Mouse (Mus musculus) forebrain, embryonic 11.5 days (tissue): ENCODE measurements around the gene Gm128. TPM values are rescaled to one million over a fixed set of nuclear protein-coding genes. Genes with fewer than 3 reads are reported as not detected.

Experiments
- ATAC-seq: fragments of 200-750 bp; cut with Nextera tagmentation; replicated peaks from 2 replicates; pipeline ENCODE4 v1.8.0; 2017; ENCODE audit warnings: moderate TSS enrichment; ENCODE audit not compliant: low FRiP score
- DNase-seq: peaks from one replicate; pipeline ENCODE4 v3.0.0-alpha.2; 2017; ENCODE audit warnings: low spot score
- H3K27ac ChIP-seq: fragments of 300-500 bp; sonication (generic); 2 replicates; pipeline ENCODE4 v1.5.1; 2014; ENCODE audit warnings: low read depth, low read length
- H3K27me3 ChIP-seq: fragments of 300-500 bp; sonication (generic); 2 replicates; pipeline ENCODE4 v1.6.1; 2014; ENCODE audit warnings: mild to moderate bottlenecking, low read length, mixed read lengths; ENCODE audit not compliant: control insufficient read depth, insufficient read depth
- H3K36me3 ChIP-seq: fragments of 300-500 bp; sonication (generic); 2 replicates; pipeline ENCODE4 v1.6.1; 2014; ENCODE audit warnings: mild to moderate bottlenecking, low read length, moderate library complexity, mixed read lengths; ENCODE audit not compliant: control insufficient read depth, insufficient read depth
- H3K4me1 ChIP-seq: fragments of 300-500 bp; sonication (generic); replicated peaks from 2 replicates; pipeline ENCODE4 v1.6.1; 2014; ENCODE audit warnings: low read length, mixed read lengths; ENCODE audit not compliant: control insufficient read depth, insufficient read depth
- H3K4me2 ChIP-seq: fragments of 300-500 bp; sonication (generic); 2 replicates; pipeline ENCODE4 v1.6.1; 2014; ENCODE audit warnings: low read depth, mild to moderate bottlenecking, low read length, moderate library complexity, mixed read lengths; ENCODE audit not compliant: severe bottlenecking
- H3K4me3 ChIP-seq: fragments of 300-500 bp; sonication (generic); 2 replicates; pipeline ENCODE4 v1.5.1; 2014; ENCODE audit warnings: low read depth, low read length
- H3K9ac ChIP-seq: fragments of 300-500 bp; sonication (generic); 2 replicates; pipeline ENCODE4 v1.6.1; 2014; ENCODE audit warnings: low read length
- H3K9me3 ChIP-seq: fragments of 300-500 bp; sonication (generic); 2 replicates; pipeline ENCODE4 v1.6.1; 2016; ENCODE audit warnings: low read length, mixed read lengths; ENCODE audit not compliant: control insufficient read depth
- WGBS: fragments of 180-500 bp; shearing (Covaris S2); extraction: QIAGEN DNeasy Blood & Tissue Kit; methylation state at CpG from one replicate; pipeline ENCODE4 v1.1.7; 2014; 5-methylcytosine and 5-hydroxymethylcytosine counted together
- polyA plus RNA-seq: library from polyadenylated mRNA; unstranded; fragments of >200 nt; fragmentation: Nextera tagmentation; extraction: Ambion mirVana; gene quantifications from 2 replicates; pipeline ENCODE4 v1.2.1, GENCODE M21; 2014

Gene Gm128
- polyA plus RNA-seq, 1 experiment from 2014 or later = 0.21 TPM

DNA sequence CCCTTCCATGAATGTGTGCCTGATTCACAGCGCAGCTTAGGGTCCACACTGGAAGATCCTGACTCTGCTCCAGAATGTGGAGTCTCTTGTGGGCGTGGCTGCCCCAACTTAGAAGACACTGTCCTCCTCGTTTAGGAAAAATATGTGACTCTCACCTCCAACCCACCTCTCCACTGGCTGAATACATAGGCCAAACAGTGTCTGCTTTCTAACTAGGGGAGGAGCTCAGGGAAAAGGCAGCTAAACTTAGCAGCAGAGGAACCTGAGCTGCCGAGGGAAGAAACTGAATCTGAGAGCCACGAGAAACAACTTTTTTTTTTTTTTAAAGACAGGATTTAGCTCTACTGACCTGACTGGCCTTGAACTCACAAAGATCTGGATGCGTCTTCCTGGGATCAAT is 33.8 kb upstream of the Gm128 start:
- no peak for DNase-seq
- H3K9ac ChIP-seq = no peak overlapping the region
- no peak overlapping the region for H3K27ac ChIP-seq
- H3K27me3 ChIP-seq = no peaks in the 10 kb centered on the region
- no peak overlapping the region for H3K4me2 ChIP-seq
- no peaks in the 10 kb centered on the region for H3K4me1 ChIP-seq
- no peak overlapping the region for H3K4me3 ChIP-seq
- H3K9me3 ChIP-seq = no peaks in the 10 kb centered on the region
- no peak for ATAC-seq
- WGBS = 83% methylated on average over 6 of the region's 6 CpGs
- no peaks in the 10 kb centered on the region for H3K36me3 ChIP-seq

DNA sequence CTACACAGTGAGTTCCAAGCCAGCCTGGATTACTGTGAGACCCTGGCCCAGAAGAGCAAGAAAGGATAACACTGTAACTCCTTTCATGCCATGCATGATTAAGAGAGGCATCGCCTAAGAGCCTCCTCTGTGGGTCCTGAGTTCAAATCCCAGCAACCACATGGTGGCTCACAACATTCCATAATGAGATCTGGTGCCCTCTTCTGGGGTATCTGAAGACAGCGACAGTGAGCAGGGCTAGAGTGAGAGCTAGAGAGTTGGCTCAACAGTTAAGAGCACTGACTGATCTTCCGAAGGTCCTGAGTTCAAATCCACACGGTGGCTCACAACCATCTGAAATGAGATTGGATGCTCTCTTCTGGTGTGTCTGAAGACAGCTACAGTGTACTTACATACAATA is 33.1 kb upstream of the Gm128 start:
- H3K27ac ChIP-seq = no peak overlapping the region
- DNase-seq = no peak
- ATAC-seq = no peak
- H3K4me1 ChIP-seq = no peaks in the 10 kb centered on the region
- no peak overlapping the region for H3K4me3 ChIP-seq
- H3K4me2 ChIP-seq = no peak overlapping the region
- no peaks in the 10 kb centered on the region for H3K36me3 ChIP-seq
- H3K9ac ChIP-seq = no peak overlapping the region
- H3K9me3 ChIP-seq = no peaks in the 10 kb centered on the region
- WGBS = 91% methylated on average over 4 of the region's 4 CpGs
- no peaks in the 10 kb centered on the region for H3K27me3 ChIP-seq

DNA sequence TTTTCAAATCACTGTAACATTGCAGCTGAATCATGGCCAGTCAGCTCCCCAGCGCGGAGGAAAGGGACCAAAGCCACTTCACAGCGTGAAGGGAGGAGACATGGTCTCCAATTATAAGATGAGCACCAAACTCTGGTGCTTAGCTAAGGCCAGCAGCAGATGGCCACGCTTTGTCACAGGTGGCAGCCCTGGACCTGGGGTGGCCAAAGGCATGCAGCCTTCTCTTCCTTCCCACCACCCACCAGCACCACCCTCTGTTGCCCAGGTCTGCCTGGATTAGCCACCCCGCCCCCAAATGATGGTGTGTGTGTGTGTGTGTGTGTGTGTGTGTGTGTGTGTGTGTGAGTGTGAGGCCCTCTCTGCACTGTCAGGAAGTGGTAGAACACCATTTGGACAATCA is 32.1 kb upstream of the Gm128 start:
- Histone ChIP-seq H3K9ac (no peak overlapping the region), H3K4me2 (no peak overlapping the region), H3K27me3 (no peaks in the 10 kb centered on the region), H3K9me3 (no peaks in the 10 kb centered on the region), H3K27ac (no peak overlapping the region), H3K4me3 (no peak overlapping the region), H3K4me1 (no peaks in the 10 kb centered on the region), H3K36me3 (no peaks in the 10 kb centered on the region)
- 93% methylated on average over 5 of the region's 5 CpGs for WGBS
- ATAC-seq (no peak), DNase-seq (no peak)

DNA sequence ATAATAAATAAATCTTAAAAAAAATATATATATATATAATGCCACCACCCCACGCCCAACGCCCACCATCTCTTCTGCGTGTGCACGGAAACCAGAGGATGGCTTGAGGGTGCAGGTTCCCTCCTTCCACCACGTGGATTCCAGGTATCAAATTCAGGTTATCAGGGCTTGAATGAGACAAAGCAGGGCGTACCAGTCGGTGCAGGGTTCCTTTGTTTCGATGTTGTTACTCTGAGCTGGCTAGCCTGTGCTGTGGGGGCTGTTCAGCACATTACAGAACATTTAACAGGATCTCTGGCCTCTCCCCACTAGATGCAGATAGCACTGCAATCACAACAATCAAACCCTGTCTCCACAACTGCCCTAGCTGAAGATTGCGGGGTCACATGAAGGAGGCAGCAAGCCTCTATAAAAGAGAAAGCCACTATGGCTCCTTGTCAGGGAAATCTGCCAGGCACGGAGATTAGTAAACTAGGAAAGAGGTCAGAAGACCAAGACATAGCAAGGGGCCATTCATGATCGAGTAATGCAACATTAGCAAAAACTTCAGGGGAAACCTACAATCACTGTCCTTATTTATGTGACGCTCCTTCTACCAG is 29.5 kb upstream of the Gm128 start:
- ATAC-seq = no peak
- no peaks in the 10 kb centered on the region for H3K4me1 ChIP-seq
- 88% methylated on average over 12 of the region's 12 CpGs for WGBS

DNA sequence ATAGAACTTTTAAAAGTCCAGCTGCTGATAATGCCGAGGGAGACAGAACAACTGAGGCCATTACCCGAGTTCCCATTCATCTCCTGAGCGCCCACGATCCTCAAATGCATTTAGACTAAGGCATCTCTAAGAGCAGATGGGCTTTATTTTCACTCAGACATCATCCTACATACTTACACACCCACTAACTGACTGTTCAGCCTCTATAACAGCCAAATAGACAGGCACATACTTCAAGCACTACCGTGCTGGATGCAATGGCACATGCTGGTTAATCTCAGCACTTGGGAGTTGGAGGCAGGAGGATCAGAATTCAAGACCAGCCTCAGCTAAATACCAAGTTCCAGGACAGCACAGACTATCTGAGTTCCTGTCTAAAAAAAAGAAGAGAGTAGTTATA is 28.4 kb upstream of the Gm128 start:
- no peak overlapping the region for H3K4me2 ChIP-seq
- H3K4me1 ChIP-seq = no peaks in the 10 kb centered on the region
- no peak overlapping the region for H3K9ac ChIP-seq
- H3K27me3 ChIP-seq = no peaks in the 10 kb centered on the region
- no peaks in the 10 kb centered on the region for H3K36me3 ChIP-seq
- no peaks in the 10 kb centered on the region for H3K9me3 ChIP-seq
- no peak for ATAC-seq
- no peak overlapping the region for H3K27ac ChIP-seq
- WGBS = 92% methylated on average over 5 of the region's 5 CpGs
- no peak for DNase-seq
- H3K4me3 ChIP-seq = no peak overlapping the region

More for the DNA sequence above, 29.5 kb upstream of the Gm128 start:
- no peak overlapping the region for H3K4me2 ChIP-seq
- H3K9me3 ChIP-seq = no peaks in the 10 kb centered on the region
- H3K27ac ChIP-seq = no peak overlapping the region
- no peak overlapping the region for H3K4me3 ChIP-seq
- H3K27me3 ChIP-seq = no peaks in the 10 kb centered on the region
- H3K9ac ChIP-seq = no peak overlapping the region
- no peak for DNase-seq
- no peaks in the 10 kb centered on the region for H3K36me3 ChIP-seq

DNA sequence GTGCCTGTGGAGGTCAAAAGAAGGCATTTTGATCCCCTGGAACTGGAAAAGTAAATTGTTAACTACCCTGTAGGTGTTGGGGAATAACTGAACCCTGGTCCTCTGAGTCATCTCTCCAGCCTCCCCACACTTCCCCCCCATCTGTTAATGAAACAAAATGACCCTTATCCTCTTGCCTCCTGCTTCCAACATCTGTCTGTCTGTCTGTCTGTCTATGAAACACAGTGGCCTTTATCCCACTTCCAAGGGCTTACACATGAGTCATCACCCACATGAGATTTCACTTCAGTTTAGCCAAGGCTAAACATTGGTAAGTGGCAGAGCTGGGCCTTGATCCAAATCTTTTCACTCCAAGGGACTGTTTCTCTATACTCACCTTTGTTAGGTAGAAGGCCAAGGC is 26.5 kb upstream of the Gm128 start:
- Histone ChIP-seq H3K9me3 (no peaks in the 10 kb centered on the region), H3K36me3 (no peaks in the 10 kb centered on the region), H3K4me1 (no peaks in the 10 kb centered on the region), H3K9ac (no peak overlapping the region), H3K27me3 (no peaks in the 10 kb centered on the region), H3K4me3 (no peak overlapping the region), H3K27ac (no peak overlapping the region), H3K4me2 (no peak overlapping the region)
- ATAC-seq (no peak), DNase-seq (no peak)

DNA sequence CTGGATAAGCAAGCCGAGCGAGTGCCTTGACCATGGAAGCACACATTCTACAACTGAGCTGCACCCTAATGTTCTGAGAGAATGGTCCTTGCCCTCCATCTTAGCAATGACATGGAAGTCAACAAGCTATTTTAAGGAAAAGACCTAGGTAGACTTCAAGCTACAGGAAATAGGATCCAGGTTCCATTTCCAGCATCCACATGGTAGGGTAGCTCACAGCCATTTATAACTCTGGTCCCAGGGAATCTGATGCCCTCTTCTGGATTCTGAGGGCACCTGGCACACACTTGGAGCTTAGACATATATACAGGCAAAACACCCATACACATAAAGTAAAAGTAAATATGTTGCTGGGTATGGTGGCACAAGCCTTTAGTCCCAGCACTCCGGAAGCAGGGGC is 24.7 kb upstream of the Gm128 start:
- H3K9me3 ChIP-seq = no peaks in the 10 kb centered on the region
- no peak for DNase-seq
- H3K4me1 ChIP-seq = no peaks in the 10 kb centered on the region
- H3K36me3 ChIP-seq = no peaks in the 10 kb centered on the region
- H3K27me3 ChIP-seq = no peaks in the 10 kb centered on the region
- WGBS = 94% methylated on average over 3 of the region's 3 CpGs
- no peak overlapping the region for H3K9ac ChIP-seq
- no peak overlapping the region for H3K27ac ChIP-seq
- no peak overlapping the region for H3K4me2 ChIP-seq
- ATAC-seq = no peak
- no peak overlapping the region for H3K4me3 ChIP-seq

DNA sequence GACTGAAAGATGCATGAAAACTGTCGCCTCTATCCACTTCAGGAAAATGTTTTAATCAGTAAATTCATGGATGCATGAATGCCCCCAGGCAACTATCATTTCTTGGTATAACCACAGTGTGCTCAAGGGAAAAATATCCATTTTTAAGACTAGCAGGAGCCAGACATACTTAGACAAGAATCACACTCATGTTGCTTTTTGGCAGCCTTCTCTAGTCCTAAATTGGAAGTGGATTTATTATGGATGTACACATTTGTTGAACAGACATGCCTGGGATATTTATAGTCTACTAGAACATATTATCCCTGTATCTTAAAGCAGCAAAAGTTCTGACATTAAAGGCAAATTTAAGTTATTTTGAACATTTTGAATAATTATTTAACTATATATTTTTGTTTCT is 23.3 kb upstream of the Gm128 start:
- Histone ChIP-seq H3K4me3 (no peak overlapping the region), H3K27ac (no peak overlapping the region), H3K36me3 (no peaks in the 10 kb centered on the region), H3K27me3 (no peaks in the 10 kb centered on the region), H3K4me1 (no peaks in the 10 kb centered on the region), H3K9ac (no peak overlapping the region), H3K4me2 (no peak overlapping the region), H3K9me3 (no peaks in the 10 kb centered on the region)
- DNase-seq (no peak), ATAC-seq (no peak)
- 81% methylated on average over 1 of the region's 1 CpGs for WGBS

DNA sequence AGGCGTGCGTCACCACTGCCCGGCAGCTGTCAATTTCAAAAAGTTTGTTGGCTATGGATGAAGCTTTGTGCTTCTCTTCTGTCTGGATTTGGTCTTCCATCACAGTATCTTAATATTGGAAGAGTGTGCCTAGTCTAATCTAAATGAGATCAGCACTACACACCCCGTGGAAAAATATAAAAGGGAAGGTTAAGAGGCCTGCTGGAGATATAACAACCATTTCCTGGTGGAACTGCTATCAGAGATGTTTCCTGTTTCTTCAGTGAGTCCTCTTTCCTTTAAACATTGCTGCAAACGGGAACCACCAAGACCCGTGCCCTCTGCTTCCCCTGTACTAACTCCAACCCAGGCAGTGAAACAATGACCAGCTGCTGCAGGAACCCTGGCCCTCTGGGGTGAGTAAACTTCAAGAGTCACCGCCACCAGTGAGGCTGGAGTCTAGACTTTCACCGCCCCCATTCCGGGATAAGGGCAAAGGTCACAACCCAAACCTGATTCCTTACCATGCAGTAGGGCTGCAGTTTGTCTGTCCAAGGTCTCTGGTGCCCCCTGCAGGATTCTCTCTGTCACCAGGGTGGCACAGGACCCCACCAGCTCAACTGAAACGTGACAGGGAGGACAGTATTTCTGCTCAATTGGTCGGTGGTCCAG is 21.8 kb upstream of the Gm128 start:
- WGBS = 53% methylated on average over 11 of the region's 11 CpGs
- H3K4me2 ChIP-seq = no peak overlapping the region
- H3K4me1 ChIP-seq = no peaks in the 10 kb centered on the region
- no peak overlapping the region for H3K4me3 ChIP-seq
- 0 out of 2 replicates have a peak, but pooled peaks have one; percentile 27 for ATAC-seq
- no peak overlapping the region for H3K9ac ChIP-seq
- H3K27me3 ChIP-seq = no peaks in the 10 kb centered on the region
- H3K36me3 ChIP-seq = peaks cover 2% of the 10 kb centered on the region; the same call in 1 of the 2 replicates
- no peak overlapping the region for H3K27ac ChIP-seq
- peak; percentile 77 for DNase-seq
- H3K9me3 ChIP-seq = no peaks in the 10 kb centered on the region
